Mouse (Mus musculus) G1E (cell line): ENCODE measurements around the gene AI467606. TPM values are rescaled to one million over a fixed set of nuclear protein-coding genes. Genes with fewer than 3 reads are reported as not detected.
A peak's percentile ranks its signal among the peaks of the same experiment; 100 is the strongest.

ENCODE experiments used
- ATAC-seq: 2 replicates; pipeline ENCODE4 v1.8.0; 2016; ENCODE audit warnings: mild to moderate bottlenecking; ENCODE audit not compliant: insufficient number of reproducible peaks, poor library complexity, low FRiP score, severe bottlenecking; ENCODE audit errors: extremely low read depth
- DNase-seq: peaks from one replicate; pipeline ENCODE4 v3.0.0; 2012; ENCODE audit warnings: low spot score
- H3K27me3 ChIP-seq: 2 replicates; pipeline ENCODE4 v1.6.1; 2012; ENCODE audit warnings: mild to moderate bottlenecking, low read length, inconsistent platforms; ENCODE audit not compliant: insufficient read depth
- H3K36me3 ChIP-seq: replicated peaks from 2 replicates; pipeline ENCODE3; 2012; ENCODE audit warnings: mild to moderate bottlenecking, inconsistent platforms
- H3K4me1 ChIP-seq: 2 replicates; pipeline ENCODE4 v1.6.1; 2012; ENCODE audit warnings: low read depth, low read length, inconsistent platforms, mixed read lengths; ENCODE audit not compliant: insufficient read depth
- H3K4me3 ChIP-seq: 2 replicates; pipeline ENCODE4 v1.5.1; 2012; ENCODE audit warnings: low read depth, mild to moderate bottlenecking, inconsistent platforms, low read length, moderate library complexity, mixed read lengths
- H3K9me3 ChIP-seq: replicated peaks from 2 replicates; pipeline ENCODE4 v1.6.1; 2012; ENCODE audit warnings: inconsistent platforms
- CTCF ChIP-seq: IDR thresholded peaks from 2 replicates; pipeline ENCODE4 v1.5.1; 2012; ENCODE audit warnings: low read depth, low read length, inconsistent platforms, mixed read lengths
- GATA1 ChIP-seq: IDR thresholded peaks from 2 replicates; pipeline ENCODE4 v1.6.1; 2012; ENCODE audit warnings: borderline replicate concordance, low read length, inconsistent platforms, mixed read lengths
- GATA2 ChIP-seq: IDR thresholded peaks from 2 replicates; pipeline ENCODE4 v1.6.1; 2012; ENCODE audit warnings: low read depth, low read length, inconsistent platforms, borderline replicate concordance
- POLR2AphosphoS5 ChIP-seq: IDR thresholded peaks from 2 replicates; pipeline ENCODE4 v1.6.1; 2012; ENCODE audit warnings: low read depth, low read length, inconsistent platforms; ENCODE audit not compliant: insufficient replicate concordance
- TAL1 ChIP-seq: conservative IDR thresholded peaks from 2 replicates; pipeline ENCODE4 v1.6.1; 2012; ENCODE audit warnings: low read depth, low read length, inconsistent platforms, mixed read lengths
- polyA plus RNA-seq: library from polyadenylated mRNA; stranded (reverse); fragments of >175 nt; gene quantifications from 2 replicates; pipeline ENCODE4 v1.2.3, GENCODE M21; 2012
- total RNA-seq, 2 experiments: library from RNA; stranded (forward) in 1 of 2; stranded (reverse) in 1 of 2; fragments of 200-1000 nt in 1 of 2; fragments of >200 nt in 1 of 2; fragmentation: Nextera tagmentation in 1 of 2; gene quantifications; 2 replicates each; pipeline ENCODE4 v1.2.3; 2014 to 2017

AI467606 gene
- total and polyA plus RNA-seq, 3 experiments, result 42.1 to 134 (median 42.2) TPM

DNA sequence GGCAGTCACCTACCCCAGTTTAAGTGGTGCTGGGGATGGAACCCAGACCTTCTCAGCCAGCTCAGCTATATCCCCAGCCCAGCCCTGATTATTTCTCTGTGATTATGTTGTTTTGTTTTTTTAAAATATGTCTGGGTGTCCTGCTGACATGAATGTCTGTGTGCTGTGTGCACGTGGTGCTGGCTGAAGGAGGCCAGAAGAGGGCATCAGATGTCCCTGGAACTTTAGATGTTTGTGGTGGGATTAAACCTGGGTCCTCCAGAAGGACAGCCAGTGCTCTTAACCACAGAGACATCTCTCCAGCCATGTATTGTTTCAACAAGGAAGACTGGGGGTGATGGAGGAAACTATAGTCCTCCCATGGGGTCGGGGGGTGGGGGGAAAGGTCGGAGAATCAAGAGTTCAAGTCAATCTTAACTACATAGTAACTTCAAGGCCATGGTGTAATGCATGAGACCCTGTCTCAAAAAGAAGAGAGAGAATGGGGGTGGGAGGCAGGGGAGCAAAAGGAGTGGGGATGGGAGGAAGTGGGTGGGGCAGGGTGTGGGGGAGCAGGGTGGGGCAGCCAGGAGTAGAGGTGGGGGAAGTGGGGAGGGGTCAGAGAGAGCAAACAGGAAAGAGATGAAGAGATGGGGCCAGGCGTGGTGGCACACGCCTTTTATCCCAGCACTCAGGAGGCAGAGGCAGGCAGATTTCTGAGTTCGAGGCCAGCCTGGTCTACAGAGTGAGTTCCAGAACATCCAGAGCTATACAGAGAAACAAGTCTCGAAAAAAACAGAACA, 49.7 kb downstream of the AI467606 start:
- DNase-seq (no peak), ATAC-seq (no peak)
- no peaks in the 10 kb centered on the region for H3K9me3 ChIP-seq
- H3K36me3 ChIP-seq, result peaks cover 17% of the 10 kb centered on the region
- H3K4me3 ChIP-seq, result no peak overlapping the region; the same call in 1 of the 2 replicates
- H3K4me1 ChIP-seq, result peaks cover 89% of the 10 kb centered on the region
- H3K27me3 ChIP-seq, result no peaks in the 10 kb centered on the region
- no peak for TF ChIP-seq CTCF
- no peak for TF ChIP-seq GATA1
- no peak for TF ChIP-seq POLR2AphosphoS5
- TF ChIP-seq GATA2, result no peak
- no peak for TF ChIP-seq TAL1

DNA sequence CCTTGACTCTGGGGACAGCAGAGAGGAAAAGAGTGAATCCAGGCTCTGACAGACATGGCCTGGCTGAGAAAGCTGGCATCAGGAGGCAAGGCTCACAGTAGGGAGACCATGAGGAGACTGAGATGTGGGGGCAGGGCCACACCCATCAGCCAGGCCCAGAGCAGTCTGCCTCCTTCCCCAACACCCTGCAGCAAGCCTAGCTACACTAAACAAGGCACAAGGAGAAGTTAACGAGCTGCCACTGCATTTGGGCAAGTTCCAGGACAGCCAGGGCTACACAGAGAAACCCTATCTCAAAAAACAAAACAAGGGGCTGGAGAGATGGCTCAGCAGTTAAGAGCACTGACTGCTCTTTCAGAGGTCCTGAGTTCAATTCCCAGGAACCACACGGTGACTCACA, 51.1 kb downstream of the AI467606 start:
- H3K9me3 ChIP-seq, result no peaks in the 10 kb centered on the region
- no peaks in the 10 kb centered on the region for H3K27me3 ChIP-seq
- H3K36me3 ChIP-seq, result peaks cover 3% of the 10 kb centered on the region
- H3K4me3 ChIP-seq, result peak overlapping the region; percentile 63; the same call in 1 of the 2 replicates
- DNase-seq (no peak), ATAC-seq (no peak)
- TF ChIP-seq CTCF (no peak), TAL1 (no peak), GATA2 (no peak), GATA1 (no peak), POLR2AphosphoS5 (no peak)
- peaks cover 91% of the 10 kb centered on the region for H3K4me1 ChIP-seq

DNA sequence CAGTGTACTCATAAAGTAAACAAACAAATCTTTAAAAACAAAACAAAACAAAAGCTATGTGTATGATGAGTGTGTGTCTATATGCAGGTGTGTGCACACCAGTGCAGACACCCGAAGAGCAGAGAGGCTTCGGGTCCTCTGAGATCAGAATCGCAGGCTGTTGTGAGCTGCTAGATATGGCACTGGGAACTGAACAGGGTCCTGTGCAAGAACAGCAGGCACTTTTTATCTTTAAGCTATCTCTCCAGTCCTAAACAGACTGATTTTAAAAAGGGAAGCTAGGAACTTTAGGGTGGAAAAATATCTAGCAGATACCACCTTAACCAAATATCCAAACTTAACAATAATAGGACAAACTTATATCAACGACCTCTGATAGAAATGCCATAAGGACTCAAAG, 51.5 kb downstream of the AI467606 start:
- DNase-seq, result no peak
- no peak overlapping the region; the same call in 1 of the 2 replicates for H3K4me3 ChIP-seq
- no peak for TF ChIP-seq CTCF
- no peak for TF ChIP-seq GATA2
- TF ChIP-seq POLR2AphosphoS5, result no peak
- no peak for TF ChIP-seq GATA1
- H3K36me3 ChIP-seq, result peaks cover 3% of the 10 kb centered on the region
- H3K27me3 ChIP-seq, result no peaks in the 10 kb centered on the region
- no peak for ATAC-seq
- no peaks in the 10 kb centered on the region for H3K9me3 ChIP-seq
- peaks cover 87% of the 10 kb centered on the region for H3K4me1 ChIP-seq

Other genes with a start within 250 kb of the AI467606 start
Only the 20 nearest of the 29 such genes appear.
- gene Asphd1, start 141.8 kb upstream of the AI467606 start, total RNA-seq (2014; fragmentation: Nextera tagmentation), result not detected in 2 replicates
- gene Asphd1, start 141.8 kb upstream of the AI467606 start, total RNA-seq (2017), result not detected in 2 replicates
- gene Asphd1, start 141.8 kb upstream of the AI467606 start, polyA plus RNA-seq, result not detected in 2 replicates
- 4.2 and 8.0 TPM in 2 replicates for gene Sez6l2, start 140.8 kb upstream of the AI467606 start, total RNA-seq (2014; fragmentation: Nextera tagmentation)
- 0.22 and 0.46 TPM in 2 replicates for gene Sez6l2, start 140.8 kb upstream of the AI467606 start, total RNA-seq (2017)
- 0.32 and 0.34 TPM in 2 replicates for gene Sez6l2, start 140.8 kb upstream of the AI467606 start, polyA plus RNA-seq
- gene Cdipt, start 115.4 kb upstream of the AI467606 start, total RNA-seq (2014; fragmentation: Nextera tagmentation), result 37.5 and 44.6 TPM in 2 replicates
- 62.0 and 63.8 TPM in 2 replicates for gene Cdipt, start 115.4 kb upstream of the AI467606 start, total RNA-seq (2017)
- gene Cdipt, start 115.4 kb upstream of the AI467606 start, polyA plus RNA-seq, result 91.2 and 108 TPM in 2 replicates
- gene Cdiptos, start 115.3 kb upstream of the AI467606 start, total RNA-seq (2014; fragmentation: Nextera tagmentation), result 2.0 TPM in 1 of 2 replicates, not detected in the other
- 0.55 and 1.2 TPM in 2 replicates for gene Cdiptos, start 115.3 kb upstream of the AI467606 start, total RNA-seq (2017)
- 0.07 and 0.18 TPM in 2 replicates for gene Cdiptos, start 115.3 kb upstream of the AI467606 start, polyA plus RNA-seq
- 5.9 and 10.6 TPM in 2 replicates for gene Mvp, start 76.7 kb upstream of the AI467606 start, total RNA-seq (2014; fragmentation: Nextera tagmentation)
- gene Mvp, start 76.7 kb upstream of the AI467606 start, total RNA-seq (2017), result 22.8 and 28.0 TPM in 2 replicates
- 13.7 and 13.9 TPM in 2 replicates for gene Mvp, start 76.7 kb upstream of the AI467606 start, polyA plus RNA-seq
- gene Pagr1b, start 74.9 kb upstream of the AI467606 start, total RNA-seq (2014; fragmentation: Nextera tagmentation), result not detected in 2 replicates
- gene Pagr1b, start 74.9 kb upstream of the AI467606 start, total RNA-seq (2017), result 1.0 TPM in 1 of 2 replicates, not detected in the other
- 4.6 and 6.2 TPM in 2 replicates for gene Pagr1b, start 74.9 kb upstream of the AI467606 start, polyA plus RNA-seq
- gene Pagr1a, start 74.0 kb upstream of the AI467606 start, total RNA-seq (2014; fragmentation: Nextera tagmentation), result 36.2 and 40.1 TPM in 2 replicates
- 46.5 and 51.2 TPM in 2 replicates for gene Pagr1a, start 74.0 kb upstream of the AI467606 start, total RNA-seq (2017)
- gene Pagr1a, start 74.0 kb upstream of the AI467606 start, polyA plus RNA-seq, result 30.4 and 56.1 TPM in 2 replicates
- 21.4 and 35.9 TPM in 2 replicates for gene Gm42742, start 70.3 kb upstream of the AI467606 start, total RNA-seq (2014; fragmentation: Nextera tagmentation)
- 0.93 and 9.2 TPM in 2 replicates for gene Gm42742, start 70.3 kb upstream of the AI467606 start, total RNA-seq (2017)
- gene Gm42742, start 70.3 kb upstream of the AI467606 start, polyA plus RNA-seq, result 128 and 159 TPM in 2 replicates
- 6.4 and 13.6 TPM in 2 replicates for gene Prrt2, start 70.1 kb upstream of the AI467606 start, total RNA-seq (2014; fragmentation: Nextera tagmentation)
- 0.35 TPM in 1 of 2 replicates, not detected in the other for gene Prrt2, start 70.1 kb upstream of the AI467606 start, total RNA-seq (2017)
- gene Prrt2, start 70.1 kb upstream of the AI467606 start, polyA plus RNA-seq, result 1.5 and 2.0 TPM in 2 replicates
- 122 and 130 TPM in 2 replicates for gene Maz, start 64.3 kb upstream of the AI467606 start, total RNA-seq (2014; fragmentation: Nextera tagmentation)
- gene Maz, start 64.3 kb upstream of the AI467606 start, total RNA-seq (2017), result 81.3 and 113 TPM in 2 replicates
- gene Maz, start 64.3 kb upstream of the AI467606 start, polyA plus RNA-seq, result 641 and 824 TPM in 2 replicates
- 71.3 and 74.6 TPM in 2 replicates for gene Kif22, start 48.9 kb upstream of the AI467606 start, total RNA-seq (2014; fragmentation: Nextera tagmentation)
- 88.0 and 101 TPM in 2 replicates for gene Kif22, start 48.9 kb upstream of the AI467606 start, total RNA-seq (2017)
- gene Kif22, start 48.9 kb upstream of the AI467606 start, polyA plus RNA-seq, result 41.8 and 44.2 TPM in 2 replicates
- gene Zg16, start 4.0 kb upstream of the AI467606 start, total RNA-seq (2014; fragmentation: Nextera tagmentation), result 2.9 TPM in 1 of 2 replicates, not detected in the other
- 0.17 TPM in 1 of 2 replicates, not detected in the other for gene Zg16, start 4.0 kb upstream of the AI467606 start, total RNA-seq (2017)
- not detected in 2 replicates for gene Zg16, start 4.0 kb upstream of the AI467606 start, polyA plus RNA-seq
- gene Qprt, start 30.9 kb downstream of the AI467606 start, total RNA-seq (2014; fragmentation: Nextera tagmentation), result 4.5 and 8.0 TPM in 2 replicates
- gene Qprt, start 30.9 kb downstream of the AI467606 start, total RNA-seq (2017), result 2.0 and 3.7 TPM in 2 replicates
- gene Qprt, start 30.9 kb downstream of the AI467606 start, polyA plus RNA-seq, result 1.2 and 1.9 TPM in 2 replicates
- gene Spn, start 46.5 kb downstream of the AI467606 start, total RNA-seq (2014; fragmentation: Nextera tagmentation), result 52.8 and 55.4 TPM in 2 replicates
- 251 and 278 TPM in 2 replicates for gene Spn, start 46.5 kb downstream of the AI467606 start, total RNA-seq (2017)
- gene Spn, start 46.5 kb downstream of the AI467606 start, polyA plus RNA-seq, result 81.4 and 90.2 TPM in 2 replicates
- gene Cd2bp2, start 104.7 kb downstream of the AI467606 start, total RNA-seq (2014; fragmentation: Nextera tagmentation), result 23.3 and 37.2 TPM in 2 replicates
- gene Cd2bp2, start 104.7 kb downstream of the AI467606 start, total RNA-seq (2017), result 79.3 and 84.6 TPM in 2 replicates
- gene Cd2bp2, start 104.7 kb downstream of the AI467606 start, polyA plus RNA-seq, result 71.8 and 73.7 TPM in 2 replicates
- gene Tbc1d10b, start 117.1 kb downstream of the AI467606 start, total RNA-seq (2014; fragmentation: Nextera tagmentation), result 19.5 and 26.7 TPM in 2 replicates
- gene Tbc1d10b, start 117.1 kb downstream of the AI467606 start, total RNA-seq (2017), result 38.3 and 40.1 TPM in 2 replicates
- 72.0 and 74.1 TPM in 2 replicates for gene Tbc1d10b, start 117.1 kb downstream of the AI467606 start, polyA plus RNA-seq
- gene Mylpf, start 117.5 kb downstream of the AI467606 start, total RNA-seq (2014; fragmentation: Nextera tagmentation), result 2.6 TPM in 1 of 2 replicates, not detected in the other
- 2.8 TPM in 2 replicates for gene Mylpf, start 117.5 kb downstream of the AI467606 start, total RNA-seq (2017)
- gene Mylpf, start 117.5 kb downstream of the AI467606 start, polyA plus RNA-seq, result 0.44 and 0.94 TPM in 2 replicates
- 11.7 and 20.0 TPM in 2 replicates for gene Zfp553, start 141.7 kb downstream of the AI467606 start, total RNA-seq (2014; fragmentation: Nextera tagmentation)
- gene Zfp553, start 141.7 kb downstream of the AI467606 start, total RNA-seq (2017), result 22.0 and 25.2 TPM in 2 replicates
- 25.3 and 26.2 TPM in 2 replicates for gene Zfp553, start 141.7 kb downstream of the AI467606 start, polyA plus RNA-seq
- 128 and 141 TPM in 2 replicates for gene Sept1, start 141.8 kb downstream of the AI467606 start, total RNA-seq (2014; fragmentation: Nextera tagmentation)
- gene Sept1, start 141.8 kb downstream of the AI467606 start, total RNA-seq (2017), result 51.1 and 54.9 TPM in 2 replicates
- 263 and 305 TPM in 2 replicates for gene Sept1, start 141.8 kb downstream of the AI467606 start, polyA plus RNA-seq
- 3.1 and 5.8 TPM in 2 replicates for gene Zfp771, start 152.9 kb downstream of the AI467606 start, total RNA-seq (2014; fragmentation: Nextera tagmentation)
- gene Zfp771, start 152.9 kb downstream of the AI467606 start, total RNA-seq (2017), result 11.9 and 16.5 TPM in 2 replicates
- 42.6 and 60.5 TPM in 2 replicates for gene Zfp771, start 152.9 kb downstream of the AI467606 start, polyA plus RNA-seq